Mouse (Mus musculus): Measurements from ENCODE around the gene Hmcn1.

Hmcn1 gene

GRCm38 (mm10) chr1:150992711-150993161, 499 bp downstream of the Hmcn1 start:
- DNase-seq (ENCODE audit: low spot score in 2 of 2): no peak

GRCm38 (mm10) chr1:150991745-150992554, 1.3 kb downstream of the Hmcn1 start:
- no peak for DNase-seq (ENCODE audit: low spot score in 2 of 2)

DNA sequence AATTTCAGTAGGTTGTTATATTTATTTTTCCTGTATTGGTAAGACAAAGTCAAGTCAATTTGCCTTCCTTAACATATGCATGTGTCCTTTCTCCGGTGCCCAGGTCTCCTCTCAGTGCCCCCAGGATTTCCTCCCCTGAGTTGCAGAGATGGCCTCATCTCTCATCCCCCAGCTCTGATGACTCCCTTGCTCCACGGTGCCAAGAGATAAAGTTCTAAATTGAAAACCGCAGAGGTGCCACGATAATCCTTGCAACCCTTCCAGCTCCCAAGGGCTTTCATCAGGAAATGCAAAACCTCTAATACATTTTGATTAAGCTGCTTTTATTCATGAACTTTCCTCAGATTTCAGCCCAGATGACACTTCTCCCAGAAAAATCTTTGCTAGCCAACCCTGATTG, 8.3 kb downstream of the Hmcn1 start:
- DNase-seq (ENCODE audit: low spot score in 2 of 2): no peak

GRCm38 (mm10) chr1:150984092-150984503, 9.1 kb downstream of the Hmcn1 start:
- no peak for DNase-seq (ENCODE audit: low spot score in 2 of 2)

DNA sequence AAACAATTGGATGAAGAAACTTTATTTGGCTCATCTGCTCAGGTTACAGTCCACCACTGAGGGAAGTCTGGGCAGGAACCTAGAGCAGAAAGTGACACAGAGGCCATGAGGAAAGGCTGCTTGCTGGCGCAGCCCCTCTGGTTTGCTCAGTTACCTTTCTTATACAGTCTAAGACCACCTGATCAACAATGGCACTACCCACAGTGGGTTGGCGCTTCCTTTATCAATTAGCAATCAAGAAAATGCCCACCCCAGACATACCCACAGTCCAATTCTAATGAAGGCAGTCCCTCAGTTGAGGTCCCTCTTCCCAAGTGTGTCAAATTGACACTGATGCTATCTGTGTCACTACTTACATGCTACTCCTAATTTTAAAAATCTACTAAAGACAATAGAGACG, 14.6 kb downstream of the Hmcn1 start:
- no peak for DNase-seq (ENCODE audit: low spot score in 2 of 2)

GRCm38 (mm10) chr1:150976263-150976662, 17.0 kb downstream of the Hmcn1 start:
- DNase-seq (ENCODE audit: low spot score in 2 of 2): no peak

DNA sequence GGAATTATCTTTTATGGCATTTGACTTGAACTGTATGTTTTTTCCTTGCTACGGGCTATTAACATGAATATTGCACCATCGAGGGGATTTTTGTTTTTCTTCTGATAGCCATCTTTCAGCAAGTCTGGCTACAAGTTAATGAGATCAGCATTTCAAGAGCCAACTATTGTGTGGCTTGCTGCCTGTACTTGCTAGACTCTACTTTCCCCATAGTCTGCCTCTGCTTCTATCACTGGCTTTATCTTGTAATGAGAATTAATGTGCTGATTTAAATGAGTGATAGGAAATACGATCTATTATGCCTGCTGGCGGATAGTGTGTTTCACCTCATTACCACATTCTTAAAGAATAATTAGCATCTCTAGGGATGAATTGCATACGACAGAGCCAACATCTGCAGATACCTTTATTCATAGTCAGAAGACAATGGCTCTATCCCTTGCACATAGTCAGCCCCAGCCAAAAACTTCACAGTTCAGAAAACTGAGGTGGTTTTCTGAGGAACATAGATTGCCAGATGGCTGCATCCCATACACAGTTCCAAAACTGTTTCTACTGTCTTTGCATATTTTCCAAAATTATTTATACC, 33.7 kb downstream of the Hmcn1 start:
- DNase-seq (ENCODE audit: low spot score in 2 of 2): no peak

DNA sequence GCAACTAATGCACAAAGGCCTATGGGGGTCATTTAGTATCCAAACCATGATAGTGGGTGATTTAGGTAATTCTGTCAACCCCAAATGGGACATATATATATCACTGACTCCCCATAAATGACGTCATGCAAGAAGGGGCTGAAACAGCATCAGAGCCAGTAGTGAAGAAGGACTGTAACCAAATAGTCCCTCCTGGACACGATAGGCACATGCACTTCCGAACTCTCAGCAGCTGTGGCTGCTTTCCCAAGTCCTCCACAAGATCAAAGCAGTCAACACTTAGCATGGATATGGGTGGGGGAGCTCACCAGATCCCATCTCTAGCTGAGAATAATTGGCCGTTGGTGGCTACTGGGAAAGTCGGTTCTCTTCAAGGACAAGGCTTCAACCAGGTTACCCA, 42.2 kb downstream of the Hmcn1 start:
- DNase-seq (ENCODE audit: low spot score in 2 of 2): no peak

GRCm38 (mm10) chr1:150950046-150950445, 43.2 kb downstream of the Hmcn1 start:
- no peak for DNase-seq (ENCODE audit: low spot score in 2 of 2)

DNA sequence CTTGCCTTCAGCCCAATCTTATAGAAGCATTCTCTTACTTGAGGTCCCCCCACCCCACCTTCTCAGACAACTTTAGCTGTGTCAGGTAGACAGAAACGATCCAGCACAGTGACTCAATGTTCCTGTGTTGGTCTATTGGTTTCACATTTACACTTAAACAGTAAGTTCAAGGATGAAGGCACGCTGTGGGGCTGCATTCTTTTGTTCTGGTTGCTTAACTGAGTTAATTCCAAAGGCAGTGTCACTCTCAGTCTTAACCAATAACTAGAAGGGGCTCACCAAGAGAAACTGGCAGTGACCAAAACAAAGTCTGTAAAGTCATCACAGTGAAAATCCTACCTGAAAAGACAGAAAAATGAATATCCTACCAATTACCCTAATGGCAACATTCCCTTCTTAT, 44.3 kb downstream of the Hmcn1 start:
- DNase-seq (ENCODE audit: low spot score in 2 of 2): no peak

DNA sequence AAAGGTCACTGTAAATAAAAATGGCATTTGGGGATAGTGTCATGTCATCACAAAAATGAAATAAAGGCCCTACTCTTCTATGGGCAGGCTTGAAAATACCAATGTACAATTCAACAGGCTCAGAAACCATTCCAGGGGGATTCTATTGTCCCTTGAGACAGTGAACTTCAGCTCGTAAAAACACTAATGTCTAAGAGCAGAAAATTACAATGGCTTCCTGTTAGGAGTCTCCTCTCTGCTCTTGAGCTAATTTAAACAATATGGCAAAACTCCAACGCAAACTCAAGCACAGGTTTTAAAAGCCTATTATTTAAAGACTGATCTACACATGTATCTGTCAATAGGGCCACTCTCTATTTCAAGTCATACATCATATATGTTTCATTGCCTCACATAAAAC, 49.6 kb downstream of the Hmcn1 start:
- DNase-seq (ENCODE audit: low spot score in 2 of 2): no peak

- DNase-seq (ENCODE audit: low spot score in 2 of 2): no peak
Observed at GRCm38 (mm10) chr1:150942143-150942542, 51.1 kb downstream of the Hmcn1 start.

DNA sequence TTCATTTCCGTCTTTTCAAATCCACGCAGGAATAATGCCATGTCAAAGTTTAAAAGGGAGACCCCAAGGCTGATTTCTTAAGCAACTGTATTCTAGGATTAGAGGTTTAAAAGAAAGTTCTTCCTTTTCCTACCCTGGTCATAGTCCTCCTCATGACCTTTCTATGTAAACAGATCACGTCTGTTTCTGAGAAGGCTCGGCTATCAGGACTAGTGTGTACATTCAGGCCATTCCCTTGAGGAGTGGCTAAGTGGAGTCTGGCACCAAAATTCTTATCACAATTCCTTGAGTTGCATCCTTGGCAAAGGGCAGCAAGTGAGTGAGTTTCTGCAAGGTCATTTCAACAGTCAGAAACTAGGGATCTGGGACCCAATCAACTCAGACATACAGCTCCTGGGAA, 56.4 kb downstream of the Hmcn1 start:
- DNase-seq (ENCODE audit: low spot score in 2 of 2): no peak

DNA sequence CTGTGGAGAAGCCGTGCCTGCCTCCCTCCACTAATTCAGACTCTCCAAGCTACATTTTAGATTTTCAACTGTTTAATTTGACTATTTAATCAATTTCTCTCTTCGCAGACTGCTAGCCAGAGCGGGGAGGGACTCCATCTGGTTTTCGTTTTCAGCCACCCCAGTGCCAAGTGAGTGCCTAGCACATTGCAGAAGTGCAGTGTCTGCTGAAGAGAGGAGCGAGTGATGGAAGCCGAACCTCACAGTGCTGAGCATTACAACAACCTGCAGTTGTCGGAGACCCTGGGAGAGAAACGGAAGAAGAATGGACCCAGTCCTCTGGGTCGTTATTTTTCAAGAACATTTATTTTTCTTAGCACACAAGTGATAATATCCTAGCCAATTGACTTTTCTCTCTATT, 59.6 kb downstream of the Hmcn1 start:
- DNase-seq (ENCODE audit: low spot score in 2 of 2): no peak

- DNase-seq (ENCODE audit: low spot score in 2 of 2): no peak
Observed at GRCm38 (mm10) chr1:150920860-150921259, 72.4 kb downstream of the Hmcn1 start.

- DNase-seq (ENCODE audit: low spot score in 2 of 2): peak in 1 of 2 experiments; percentile 59
Observed at GRCm38 (mm10) chr1:150920276-150920675, 73.0 kb downstream of the Hmcn1 start.

DNA sequence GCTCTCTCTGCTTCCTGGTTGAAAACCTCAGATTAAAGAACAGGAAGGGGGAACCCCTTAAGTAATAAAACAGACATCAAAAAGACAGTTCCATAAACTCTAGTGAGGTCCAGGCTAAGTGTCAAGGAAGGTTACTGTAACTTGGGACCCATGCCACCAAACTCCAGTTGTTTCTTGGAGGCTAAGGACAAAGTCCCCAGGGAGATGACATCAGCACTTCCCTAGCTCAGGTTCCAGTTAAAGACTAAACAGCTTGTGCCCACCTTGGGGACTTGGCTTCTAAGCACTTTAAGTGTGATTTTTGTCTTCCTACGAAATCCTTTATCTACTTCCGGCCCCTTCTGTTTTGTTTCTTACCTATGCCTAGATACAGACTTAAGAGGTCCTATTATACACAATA, 78.3 kb downstream of the Hmcn1 start:
- no peak for DNase-seq (ENCODE audit: low spot score in 2 of 2)

DNA sequence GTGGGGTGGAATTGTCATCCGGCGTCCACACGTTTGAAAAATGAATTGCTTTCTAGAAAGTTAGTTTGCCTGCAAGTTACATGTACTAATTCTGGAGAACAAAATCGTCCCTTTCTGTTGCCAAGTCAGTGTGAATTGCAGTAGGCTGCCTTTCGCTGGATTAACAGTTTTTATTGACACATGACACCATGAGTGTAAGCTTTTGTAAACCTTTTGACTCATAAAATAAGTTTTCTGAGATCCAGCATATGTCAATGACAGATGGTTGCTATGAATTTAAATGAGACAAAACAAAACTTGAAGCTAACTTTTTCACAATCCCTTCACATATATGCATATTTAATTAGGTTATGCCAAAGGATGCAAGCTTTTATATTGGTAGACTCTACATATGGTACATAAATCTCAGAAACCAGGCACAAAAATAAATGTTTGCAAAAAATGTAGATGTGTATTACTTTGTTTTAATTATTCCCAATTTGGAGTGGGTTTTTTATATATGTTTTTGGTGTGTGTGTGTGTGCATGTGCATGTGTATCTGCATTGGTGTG, 79.6 kb downstream of the Hmcn1 start:
- DNase-seq (ENCODE audit: low spot score in 2 of 2): no peak

DNA sequence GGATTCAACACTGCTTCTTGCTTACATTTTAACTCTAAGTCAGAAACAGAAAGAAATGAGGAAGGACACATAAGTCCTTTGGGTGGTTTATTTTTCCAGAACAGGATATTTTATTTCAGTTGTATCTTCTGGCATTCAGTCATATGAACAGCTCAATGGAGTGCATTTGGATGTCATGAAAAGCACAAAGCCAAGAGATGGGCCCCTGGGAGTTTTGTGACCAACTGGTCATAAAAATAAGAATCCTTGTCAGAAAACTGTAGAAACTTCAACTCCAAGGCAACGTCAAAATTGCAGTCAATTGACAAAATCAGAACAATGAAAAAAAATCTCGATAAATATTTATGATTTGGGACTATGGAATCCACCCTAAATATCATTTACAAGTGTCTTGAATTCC, 83.6 kb downstream of the Hmcn1 start:
- DNase-seq (ENCODE audit: low spot score in 2 of 2): no peak

DNA sequence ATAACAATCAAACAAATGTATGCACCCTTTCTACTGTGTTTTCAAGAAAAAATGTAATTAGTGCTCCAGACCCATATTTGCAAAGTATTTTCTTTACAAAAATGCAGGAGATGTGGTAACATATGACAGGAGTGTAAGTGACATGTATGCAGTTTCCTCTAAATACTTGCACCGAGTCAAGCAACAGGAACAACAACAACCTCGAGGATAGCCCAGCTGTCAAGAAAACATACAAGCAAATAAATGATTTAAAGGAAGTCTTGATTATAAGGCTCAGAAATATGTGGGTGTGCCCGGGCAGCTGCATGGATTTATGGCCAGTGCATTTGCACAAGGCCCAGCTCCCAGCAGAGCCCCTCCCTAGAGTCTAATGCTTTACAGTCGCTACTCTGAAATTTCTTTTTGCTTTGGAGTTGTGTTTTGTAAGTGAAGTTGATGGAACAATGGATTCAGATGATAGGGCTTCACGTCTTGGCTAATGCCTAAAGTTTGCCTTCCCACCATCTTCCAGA, 99.5 kb downstream of the Hmcn1 start:
- DNase-seq (ENCODE audit: low spot score in 2 of 2): no peak

DNA sequence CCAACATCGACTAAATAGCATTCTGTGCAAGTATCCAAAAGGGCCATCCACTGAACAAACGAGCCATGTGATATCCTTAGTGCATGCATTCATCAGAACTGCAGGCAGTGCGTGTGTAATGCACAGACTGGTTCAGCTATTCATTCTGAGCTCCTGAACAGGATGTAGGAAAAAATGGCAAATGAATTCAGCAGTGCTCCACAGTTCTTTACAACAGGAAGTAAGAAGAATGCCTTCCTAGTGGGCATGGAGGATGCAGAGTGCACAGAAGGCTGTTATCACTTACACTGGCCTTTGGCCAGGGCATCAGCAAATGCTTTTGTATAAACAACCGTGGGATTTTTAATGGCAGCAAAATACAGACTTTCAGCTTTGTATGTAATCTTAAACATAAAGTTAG, 103.2 kb downstream of the Hmcn1 start:
- no peak for DNase-seq (ENCODE audit: low spot score in 2 of 2)

DNA sequence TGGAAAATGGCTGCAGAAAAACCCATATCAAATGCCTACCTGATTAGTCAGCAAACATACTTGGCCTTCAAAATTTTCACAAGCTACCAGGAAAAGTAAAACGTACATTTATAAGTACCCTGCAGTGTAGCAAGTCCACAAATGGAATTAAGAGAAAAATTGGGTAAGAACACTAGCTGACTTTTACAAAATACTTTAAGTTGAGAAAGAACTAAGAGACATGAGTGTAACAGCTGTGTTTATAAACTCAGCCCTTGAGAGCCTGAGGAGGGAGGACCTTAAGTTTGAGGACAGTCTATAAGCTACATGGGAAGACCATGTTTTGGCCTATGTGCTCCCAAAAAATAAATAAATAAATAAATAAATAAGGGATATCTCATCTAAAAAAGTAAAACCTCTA, 107.0 kb downstream of the Hmcn1 start:
- DNase-seq (ENCODE audit: low spot score in 2 of 2): no peak

DNA sequence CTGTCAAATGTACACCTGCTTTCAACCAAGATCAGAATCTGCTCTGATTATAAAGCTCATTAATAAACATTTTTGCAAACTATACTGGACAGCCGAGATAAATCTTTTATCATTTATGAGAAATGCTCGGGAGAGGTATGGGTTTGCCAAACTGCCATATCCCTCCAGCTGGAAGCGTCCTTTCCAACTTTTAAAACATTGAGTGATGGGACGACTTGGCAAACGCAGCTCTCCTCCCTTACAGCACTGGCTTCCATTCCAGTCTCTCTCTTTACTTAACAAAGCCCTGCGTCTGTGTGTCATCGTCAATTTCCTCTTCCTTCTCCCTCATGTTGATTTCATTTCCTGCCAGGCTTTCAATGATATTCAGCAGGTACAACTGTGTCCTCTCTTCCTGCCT, 114.8 kb downstream of the Hmcn1 start:
- DNase-seq (ENCODE audit: low spot score in 2 of 2): no peak
